Mouse (Mus musculus) liver, embryonic 14.5 days (tissue): ENCODE measurements at regions not wholly inside any gene's neighbourhood (a gene's known extent, or its start where the extent isn't known, plus 50 kb on each side); places are given as distances from the start of the nearest gene placed in this dataset.

Experiments
- CTCF ChIP-seq: IDR thresholded peaks from 2 replicates; pipeline ENCODE4 v1.5.1; 2016; ENCODE audit warnings: antibody characterized with exemption, low read depth, control low read depth
- EP300 ChIP-seq: IDR thresholded peaks from 2 replicates; pipeline ENCODE4 v1.6.1; 2016; ENCODE audit warnings: antibody characterized with exemption, low read depth

- TF ChIP-seq CTCF, result no peak
- TF ChIP-seq EP300, result no peak
Measured at GRCm38 (mm10) chr5:52933291-52933690, 99.5 kb downstream of the Anapc4 start.
